28 mouse cellular contexts compared by ENCODE assay signal in genomic region chr10:39514916-39515315, GRCm38 (mm10).
DNase-seq lines count a peak whose midpoint lies in the region; ATAC-seq lines count a peak whose summit lies in the region.
"Had no signal": no experiment of that assay in that cellular context is flagged by ENCODE, and none has a peak within 500 bp of the region (broad histone marks: within the 10 kb centered on the region; RNA-seq: fewer than 3 reads in every experiment).

No protein-coding gene starts in this region.

- no peaks in the 10 kb centered on the region for H3K9me3 ChIP-seq in hindbrain, embryonic 12.5 days (replicated peaks)
- H3K9me3 ChIP-seq in hindbrain, embryonic 13.5 days = no peaks in the 10 kb centered on the region
- H3K9me3 ChIP-seq: embryonic facial prominence, embryonic 12.5 days; embryonic facial prominence, embryonic 15.5 days; G1E; heart, embryonic 10.5 days; heart, embryonic 13.5 days had no signal

- no peak overlapping the region for H3K27ac ChIP-seq in hindbrain, embryonic 12.5 days
- H3K27ac ChIP-seq in hindbrain, embryonic 13.5 days = no peak overlapping the region
- H3K27ac ChIP-seq: embryonic facial prominence, embryonic 12.5 days; embryonic facial prominence, embryonic 15.5 days; heart, adult 2 months; heart, embryonic 10.5 days; heart, embryonic 13.5 days had no signal

- 91% methylated on average over 8 of the region's 8 CpGs for WGBS in hindbrain, embryonic 12.5 days
- 93% methylated on average over 8 of the region's 8 CpGs for WGBS in hindbrain, embryonic 13.5 days

- no peak overlapping the region for H3K4me3 ChIP-seq in hindbrain, embryonic 12.5 days
- no peak overlapping the region for H3K4me3 ChIP-seq in hindbrain, embryonic 13.5 days
- H3K4me3 ChIP-seq: embryonic facial prominence, embryonic 12.5 days; embryonic facial prominence, embryonic 15.5 days; heart, adult 2 months; heart, embryonic 10.5 days; heart, embryonic 13.5 days had no signal

- peaks cover 51% of the 10 kb centered on the region for H3K4me1 ChIP-seq in hindbrain, embryonic 12.5 days
- peaks cover 71% of the 10 kb centered on the region for H3K4me1 ChIP-seq in hindbrain, embryonic 13.5 days (replicated peaks)

- peak; percentile 40 to 52 for DNase-seq in natural killer cell, adult 2 months (ENCODE audit: low spot score in 2 of 2)
- peak; percentile 76 for DNase-seq in thymus, postnatal 0 days (ENCODE audit: low spot score)
- DNase-seq in thymus, postnatal 25 days = peak; percentile 62
- no peak for DNase-seq in lung, postnatal 25 days (ENCODE audit: low spot score)
- DNase-seq in yolk sac, embryonic 10.5 days (ENCODE audit: low spot score) = no peak
- DNase-seq: adrenal gland, adult 2 months; adrenal gland, postnatal 14 days; B cell, adult 2 months; cerebellum, adult 11 months; cerebellum, adult 2 months; cerebellum, adult 9-11 months; cerebellum, postnatal 25 days; forebrain, postnatal 0 days; gastrocnemius, postnatal 25 days; heart, adult 2 months; heart, postnatal 14 days; heart, postnatal 4 days had no signal

- H3K27me3 ChIP-seq in hindbrain, embryonic 12.5 days = no peaks in the 10 kb centered on the region
- no peaks in the 10 kb centered on the region for H3K27me3 ChIP-seq in hindbrain, embryonic 13.5 days
- H3K27me3 ChIP-seq: CH12.LX; embryonic facial prominence, embryonic 12.5 days; embryonic facial prominence, embryonic 15.5 days; heart, embryonic 13.5 days; Patski had no signal

- ATAC-seq in hindbrain, embryonic 12.5 days (ENCODE audit: low FRiP score) = no peak
- ATAC-seq in hindbrain, embryonic 13.5 days (ENCODE audit: low FRiP score) = no peak
- ATAC-seq: forebrain, embryonic 14.5 days; forebrain, postnatal 0 days; hindbrain, embryonic 16.5 days; Patski had no signal

- H3K9ac ChIP-seq in hindbrain, embryonic 12.5 days = no peak overlapping the region
- no peak overlapping the region for H3K9ac ChIP-seq in hindbrain, embryonic 13.5 days
- H3K9ac ChIP-seq: embryonic facial prominence, embryonic 12.5 days; embryonic facial prominence, embryonic 15.5 days; forebrain, postnatal 0 days; heart, embryonic 13.5 days had no signal

- H3K4me2 ChIP-seq in hindbrain, embryonic 12.5 days (replicated peaks) = no peak overlapping the region
- no peak overlapping the region for H3K4me2 ChIP-seq in hindbrain, embryonic 13.5 days
- H3K4me2 ChIP-seq: embryonic facial prominence, embryonic 12.5 days; embryonic facial prominence, embryonic 15.5 days; heart, embryonic 13.5 days had no signal

- H3K36me3 ChIP-seq in hindbrain, embryonic 12.5 days = peaks cover 36% of the 10 kb centered on the region
- H3K36me3 ChIP-seq in hindbrain, embryonic 13.5 days = peaks cover 48% of the 10 kb centered on the region

Comparison
In these comparisons a context has a peak if more than half of its experiments do, and no peak if none do; other contexts are left out.
1. DNase-seq: peak in natural killer cell, adult 2 months (2 of 2), thymus, postnatal 0 days (single experiment) and thymus, postnatal 25 days (single experiment); none in lung, postnatal 25 days (single experiment) and yolk sac, embryonic 10.5 days (single experiment).